Mouse (Mus musculus) adrenal gland (tissue): ENCODE measurements around the gene 3110040M04Rik.
"Not testable (repeated sequence)": the region's sequence is repeated elsewhere in the genome, so short reads cannot be mapped to it uniquely, and the experiment has no call there.

Experiments used
- intact Hi-C: fragments of 180-260 bp; cut with DNase I; formaldehyde crosslinking; loops from one replicate; pipeline ENCODE4 v1.15.1; 2025
- long read RNA-seq, 2 experiments: library from polyadenylated mRNA; unstranded; transcript quantifications; one replicate each; pipeline ENCODE4 v2.0.0; 2020; ENCODE audit warnings: borderline replicate concordance in 1 of 2; ENCODE audit not compliant: insufficient replicate concordance in 1 of 2

Gene 3110040M04Rik
- long read RNA-seq, experiment 1 = 0 reads
- long read RNA-seq, experiment 2 = 0 reads

GRCm38 (mm10) chr1:151203818-151204217 lies at the start of gene 3110040M04Rik:
3110040M04Rik (plus strand) TSS chr1:151204121.
- intact Hi-C loops = not testable (repeated sequence)

- intact Hi-C loops = not testable (repeated sequence)
These were observed 49.8 kb upstream of the 3110040M04Rik start for GRCm38 (mm10) chr1:151154131-151154530.

GRCm38 (mm10) chr1:151156129-151156528 lies 47.8 kb upstream of the 3110040M04Rik start:
- intact Hi-C loops = no loop called here

DNA sequence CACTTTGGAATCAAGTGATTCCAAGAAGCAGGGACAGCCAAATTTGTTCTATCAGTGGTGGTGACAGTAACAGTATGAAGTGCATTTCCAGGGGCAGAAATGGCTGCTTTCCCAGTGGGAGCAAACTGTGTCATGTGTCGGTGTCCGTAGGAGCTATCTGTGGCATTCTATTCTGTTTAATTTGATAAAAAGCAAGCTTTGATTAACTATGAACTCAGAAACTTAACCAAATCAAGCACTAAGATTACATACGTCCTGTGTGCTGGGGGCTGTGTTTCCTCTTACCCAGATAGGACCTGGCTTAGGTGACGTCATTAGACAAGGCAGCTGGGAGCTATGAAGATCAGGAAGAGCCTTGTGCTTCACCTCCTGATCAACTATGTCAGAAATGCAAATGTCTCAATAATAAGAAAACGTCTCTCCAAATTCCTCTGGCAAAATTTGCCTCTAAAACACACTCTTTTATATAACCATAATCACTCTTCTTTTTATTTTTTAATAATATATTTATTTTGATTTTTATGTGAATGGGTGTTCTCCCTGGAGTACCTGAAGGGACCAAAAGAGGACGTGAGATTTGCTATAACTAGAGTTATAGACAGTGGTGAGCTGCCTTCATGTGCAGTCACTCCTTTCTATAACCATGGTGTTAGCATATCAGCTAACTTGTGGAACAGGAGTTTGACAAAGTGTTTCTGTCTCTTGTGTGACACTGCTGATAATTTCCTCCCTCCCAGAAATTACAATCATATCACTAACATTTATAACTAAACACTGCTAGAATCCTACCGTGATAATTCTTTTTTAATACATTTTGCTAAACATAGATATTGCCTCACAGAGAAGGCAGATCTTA lies 46.9 kb upstream of the 3110040M04Rik start:
- intact Hi-C loops = no loop called here

DNA sequence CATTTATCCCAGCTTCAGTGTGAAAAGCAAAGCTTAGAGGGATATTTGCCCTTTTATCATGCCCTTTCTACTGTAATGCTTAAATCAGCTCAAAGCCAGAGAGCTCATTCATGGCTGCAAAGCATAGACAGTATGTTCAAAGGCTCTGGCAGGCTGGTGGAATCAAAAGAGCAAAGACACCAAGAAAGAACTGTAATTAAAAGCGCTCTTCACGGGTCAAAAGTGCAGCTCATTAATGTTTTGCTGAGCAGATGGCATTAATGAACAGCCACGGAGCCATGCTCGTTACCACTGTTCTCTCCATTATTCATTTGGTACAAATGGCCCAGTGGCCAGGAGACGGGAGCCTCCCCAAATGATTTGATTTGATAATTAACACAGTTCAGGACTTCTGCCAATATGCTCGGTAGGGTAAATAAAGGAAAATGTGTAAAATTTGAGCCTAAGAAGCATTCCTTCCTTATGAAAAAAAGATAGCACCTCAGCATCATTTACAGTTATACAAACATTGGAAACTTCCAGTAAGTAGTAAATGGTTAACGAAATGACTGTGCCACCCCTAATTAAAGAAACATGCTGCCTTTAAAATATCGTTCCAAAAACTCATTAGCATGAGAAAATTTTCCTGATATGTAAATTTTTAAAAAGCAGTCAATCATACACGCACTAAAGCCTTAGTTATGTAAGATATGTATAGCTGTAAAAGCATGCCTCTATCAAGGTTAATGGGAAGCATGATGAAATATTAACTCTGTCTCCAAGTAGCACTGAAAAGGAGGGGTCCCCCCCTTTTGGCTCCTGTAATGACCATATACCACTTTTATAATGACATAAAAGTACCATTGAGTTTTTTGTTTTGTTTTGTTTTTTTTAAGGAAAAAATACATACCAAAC lies 45.7 kb upstream of the 3110040M04Rik start:
- intact Hi-C loops = no loop called here

DNA sequence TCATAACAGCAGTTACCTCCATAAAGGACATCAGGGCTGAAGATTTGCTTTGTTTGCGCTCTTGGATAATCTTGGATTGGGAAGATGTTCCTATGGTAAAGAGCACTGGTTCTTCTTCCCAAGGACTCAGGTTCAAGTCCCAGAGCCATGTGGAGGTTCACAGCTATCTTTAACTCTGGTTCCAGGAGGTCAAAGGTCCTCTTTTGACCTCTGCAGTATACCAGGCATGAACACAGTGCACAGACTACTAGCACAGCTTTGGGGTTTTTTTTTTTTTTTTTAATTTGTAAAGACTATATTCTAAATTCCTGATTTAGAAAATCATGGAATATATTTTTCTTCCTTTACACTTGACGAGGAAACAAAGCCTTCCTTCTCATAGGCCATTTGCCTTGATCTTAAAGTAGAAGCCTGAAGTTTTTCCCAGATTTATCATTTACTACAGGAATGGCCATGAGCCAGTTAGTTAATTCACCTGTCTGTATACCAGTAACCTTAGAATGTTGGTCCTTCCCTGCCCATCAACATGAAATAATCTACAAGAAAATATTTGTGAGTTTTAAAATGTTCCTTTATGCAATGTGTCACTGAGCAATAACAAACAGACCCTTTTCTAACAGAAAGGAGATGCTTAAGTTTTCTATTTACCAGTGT lies 44.9 kb upstream of the 3110040M04Rik start:
- intact Hi-C loops = no loop called here

DNA sequence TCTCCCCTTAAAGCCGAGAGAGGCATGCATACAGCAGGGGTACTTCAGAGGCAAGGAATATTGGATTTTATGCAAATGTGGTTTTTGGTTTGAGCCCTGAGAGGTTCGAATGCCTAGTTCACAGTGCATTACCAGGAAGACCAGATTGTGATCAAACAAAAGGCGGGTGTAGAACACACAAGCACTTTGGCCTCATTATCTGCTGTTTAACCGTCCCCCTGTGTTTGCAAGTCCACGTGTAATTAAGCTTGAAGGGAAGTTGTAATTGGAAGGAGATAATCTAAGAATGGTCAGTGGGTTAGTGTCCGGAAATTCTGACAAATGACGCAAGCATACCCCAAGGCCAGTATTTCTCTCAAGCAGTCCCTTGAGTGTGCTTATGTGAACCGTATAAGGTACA lies 37.9 kb upstream of the 3110040M04Rik start:
- intact Hi-C loops = no loop called here

- intact Hi-C loops = no loop called here
These were observed 36.4 kb upstream of the 3110040M04Rik start for GRCm38 (mm10) chr1:151167297-151168047.

- intact Hi-C loops = no loop called here
These were observed 35.3 kb upstream of the 3110040M04Rik start for GRCm38 (mm10) chr1:151168637-151169036.

- intact Hi-C loops = no loop called here
These were observed 32.1 kb upstream of the 3110040M04Rik start for GRCm38 (mm10) chr1:151171572-151172461.

DNA sequence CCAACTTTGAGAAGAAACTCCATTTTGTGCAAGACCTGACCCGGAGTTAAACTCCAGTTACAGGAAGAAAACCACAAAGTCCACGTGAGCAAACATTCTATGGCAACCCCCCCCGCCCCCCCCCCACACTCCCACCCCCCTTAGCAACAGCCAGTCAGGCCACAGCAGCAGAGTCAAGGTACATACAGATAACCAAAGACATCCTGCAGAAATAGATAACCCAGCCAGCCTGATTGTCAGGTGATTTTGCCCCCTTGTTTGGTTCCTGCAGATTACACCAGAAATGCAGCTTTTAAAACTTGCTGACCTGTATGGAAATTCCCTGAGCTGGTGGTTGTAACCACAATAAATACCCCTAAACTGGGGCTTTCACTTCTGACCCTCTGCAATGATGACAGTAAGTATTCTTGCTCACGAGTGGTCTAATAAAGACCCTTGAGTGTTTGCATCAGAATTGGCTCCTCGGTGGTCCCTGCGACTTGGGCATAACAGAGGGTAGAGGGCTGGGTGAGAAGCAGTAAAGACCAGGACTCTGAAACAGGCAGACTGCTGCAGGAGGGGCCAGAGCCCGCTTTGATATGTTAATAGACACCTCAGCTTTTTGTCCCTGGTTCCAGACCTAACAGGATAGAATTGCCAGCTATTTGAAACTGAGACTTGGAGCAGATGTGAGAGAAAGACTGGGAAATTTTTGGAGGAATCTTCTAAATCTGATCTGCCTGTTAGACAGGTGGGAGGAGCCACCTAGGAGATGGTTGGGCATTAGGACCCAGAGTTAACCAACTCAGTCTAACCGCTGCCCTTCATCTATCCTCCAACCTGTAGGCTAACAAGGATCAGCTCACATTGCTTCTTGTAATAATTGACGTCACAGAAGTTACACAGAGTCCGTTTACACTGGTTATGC lies 26.6 kb upstream of the 3110040M04Rik start:
- intact Hi-C loops = no loop called here

GRCm38 (mm10) chr1:151177937-151178271 lies 26.0 kb upstream of the 3110040M04Rik start:
- intact Hi-C loops = no loop called here

DNA sequence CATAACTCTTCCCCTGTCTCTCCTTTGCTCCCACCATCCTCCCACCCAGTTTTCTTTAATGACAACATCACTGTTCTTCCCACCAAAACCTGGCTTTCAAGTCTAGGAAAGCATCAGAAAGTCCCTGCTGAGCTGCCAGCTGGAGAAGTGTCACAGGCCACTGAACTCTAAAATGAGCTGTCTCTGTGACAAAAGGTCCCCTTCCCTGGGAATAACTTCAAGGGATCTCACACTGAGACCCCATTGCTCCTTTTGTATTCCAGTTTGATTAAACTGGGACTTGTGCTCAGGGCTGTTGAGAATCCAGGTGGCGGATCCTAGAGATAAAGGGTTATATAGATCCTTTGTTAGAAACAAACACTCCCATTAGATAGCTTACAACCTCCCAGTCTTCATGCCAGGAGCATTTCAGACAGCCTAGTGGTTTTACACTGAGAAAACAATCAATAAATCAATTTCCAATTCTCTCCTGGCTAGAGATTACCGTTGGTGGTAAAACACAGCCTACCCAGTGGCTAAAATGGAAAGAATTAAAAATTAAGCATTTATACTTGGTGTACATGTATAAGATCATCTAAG lies 25.3 kb upstream of the 3110040M04Rik start:
- intact Hi-C loops = no loop called here

GRCm38 (mm10) chr1:151180167-151180566 lies 23.8 kb upstream of the 3110040M04Rik start:
- intact Hi-C loops = no loop called here

DNA sequence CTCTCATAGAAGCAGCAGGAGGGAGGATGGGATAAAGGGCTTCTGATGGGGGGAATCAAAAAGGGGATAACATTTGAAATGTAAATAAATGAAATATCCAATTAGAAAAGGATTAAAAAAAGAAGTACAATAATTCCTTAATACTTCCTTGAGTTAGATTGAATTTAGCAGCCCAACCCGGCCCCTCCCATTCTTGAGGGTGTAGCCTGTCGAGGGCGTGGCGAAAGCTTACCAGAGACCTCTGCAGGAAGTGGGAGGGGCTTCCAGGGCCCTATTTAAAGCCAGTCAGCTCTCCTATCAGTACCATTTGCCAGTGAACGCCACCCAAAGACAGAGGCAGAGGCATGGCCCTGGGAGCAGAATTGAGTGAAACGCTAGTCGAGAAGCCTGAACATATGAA lies 21.7 kb upstream of the 3110040M04Rik start, which contains the start of gene Gm47985:
Gene Gm47985, plus strand, starts transcription at position 272 of the 400 bp plus-strand sequence.
- intact Hi-C loops = not testable (repeated sequence)

- intact Hi-C loops = not testable (repeated sequence)
These were observed 17.7 kb upstream of the 3110040M04Rik start for GRCm38 (mm10) chr1:151186186-151186585.

- intact Hi-C loops = not testable (repeated sequence)
These were observed 17.0 kb upstream of the 3110040M04Rik start for GRCm38 (mm10) chr1:151186879-151187424.

- intact Hi-C loops = no loop called here
These were observed 15.5 kb upstream of the 3110040M04Rik start for GRCm38 (mm10) chr1:151188469-151188868.
